Mouse (Mus musculus): ENCODE data around the gene Fbxl4. TPM values are rescaled to one million over a fixed set of nuclear protein-coding genes. Genes with fewer than 3 reads are reported as not detected.
"Not testable (repeated sequence)": the region's sequence is repeated elsewhere in the genome, so short reads cannot be mapped to it uniquely, and the experiment has no call there.

The Fbxl4 gene
- polyA plus RNA-seq (2014; fragmentation: Nextera tagmentation; extraction: Ambion mirVana): 15.4 and 15.6 TPM in 2 replicates

GRCm38 (mm10) chr4:22357266-22357930 is at the start of gene Fbxl4:
TSS of gene Fbxl4 (plus strand) at chr4:22357543.
- H3K27me3 ChIP-seq (replicated peaks; ENCODE audit: control insufficient read depth, insufficient read depth, low read length): no peaks in the 10 kb centered on the region
- H3K9ac ChIP-seq (ENCODE audit: low read depth, low read length): peak within 1 kb of the TSS; percentile 85
- H3K36me3 ChIP-seq (ENCODE audit: control insufficient read depth, insufficient read depth, low read length): no peaks in the 10 kb centered on the region
- under 1% methylated on average over 12 of the region's 62 CpGs for WGBS
- peak within 1 kb of the TSS; percentile 95 for H3K27ac ChIP-seq (replicated peaks; ENCODE audit: low read depth, low read length)
- ATAC-seq (ENCODE audit: low read depth): peak; percentile 97
- H3K9me3 ChIP-seq (ENCODE audit: control insufficient read depth, low read length): 0 out of 2 replicates have a peak, but pooled peaks cover 4% of the 10 kb centered on the region
- peak; percentile 86 for DNase-seq (ENCODE audit: low spot score)
- peaks cover 8% of the 10 kb centered on the region for H3K4me1 ChIP-seq (ENCODE audit: control insufficient read depth, insufficient read depth, low read length)
- H3K4me2 ChIP-seq (ENCODE audit: low read depth, low read length): peak within 1 kb of the TSS; percentile 69
- H3K4me3 ChIP-seq (ENCODE audit: low read depth, low read length): peak within 1 kb of the TSS; percentile 72

- no peak overlapping the region for H3K27ac ChIP-seq (replicated peaks; ENCODE audit: low read depth, low read length)
- H3K9me3 ChIP-seq (ENCODE audit: control insufficient read depth, low read length): no peaks in the 10 kb centered on the region
- no peak overlapping the region for H3K9ac ChIP-seq (ENCODE audit: low read depth, low read length)
- H3K27me3 ChIP-seq (replicated peaks; ENCODE audit: control insufficient read depth, insufficient read depth, low read length): no peaks in the 10 kb centered on the region
- no peaks in the 10 kb centered on the region for H3K36me3 ChIP-seq (ENCODE audit: control insufficient read depth, insufficient read depth, low read length)
- H3K4me1 ChIP-seq (ENCODE audit: control insufficient read depth, insufficient read depth, low read length): no peaks in the 10 kb centered on the region
- DNase-seq (ENCODE audit: low spot score) (no peak), ATAC-seq (ENCODE audit: low read depth) (no peak)
- 91% methylated on average over 3 of the region's 3 CpGs for WGBS
- no peak overlapping the region for H3K4me3 ChIP-seq (ENCODE audit: low read depth, low read length)
- no peak overlapping the region for H3K4me2 ChIP-seq (ENCODE audit: low read depth, low read length)
These were observed 42.8 kb upstream of the Fbxl4 start for GRCm38 (mm10) chr4:22314564-22314963.

- no peak overlapping the region for H3K4me3 ChIP-seq (ENCODE audit: low read depth, low read length)
- H3K9ac ChIP-seq (ENCODE audit: low read depth, low read length): no peak overlapping the region
- no peaks in the 10 kb centered on the region for H3K9me3 ChIP-seq (ENCODE audit: control insufficient read depth, low read length)
- no peak for ATAC-seq (ENCODE audit: low read depth)
- H3K4me2 ChIP-seq (ENCODE audit: low read depth, low read length): no peak overlapping the region
- H3K36me3 ChIP-seq (ENCODE audit: control insufficient read depth, insufficient read depth, low read length): no peaks in the 10 kb centered on the region
- H3K4me1 ChIP-seq (ENCODE audit: control insufficient read depth, insufficient read depth, low read length): no peaks in the 10 kb centered on the region
- H3K27me3 ChIP-seq (replicated peaks; ENCODE audit: control insufficient read depth, insufficient read depth, low read length): no peaks in the 10 kb centered on the region
- 69% methylated on average over 8 of the region's 8 CpGs for WGBS
- peak; percentile 32 for DNase-seq (ENCODE audit: low spot score)
- H3K27ac ChIP-seq (replicated peaks; ENCODE audit: low read depth, low read length): no peak overlapping the region
These were observed 14.3 kb upstream of the Fbxl4 start for GRCm38 (mm10) chr4:22342816-22343573.

- not testable (repeated sequence) for H3K9ac ChIP-seq (ENCODE audit: low read depth, low read length); H3K9me3 ChIP-seq (ENCODE audit: control insufficient read depth, low read length); ATAC-seq (ENCODE audit: low read depth); H3K4me1 ChIP-seq (ENCODE audit: control insufficient read depth, insufficient read depth, low read length); DNase-seq (ENCODE audit: low spot score); H3K36me3 ChIP-seq (ENCODE audit: control insufficient read depth, insufficient read depth, low read length); H3K27me3 ChIP-seq (replicated peaks; ENCODE audit: control insufficient read depth, insufficient read depth, low read length); H3K4me2 ChIP-seq (ENCODE audit: low read depth, low read length); H3K27ac ChIP-seq (replicated peaks; ENCODE audit: low read depth, low read length); H3K4me3 ChIP-seq (ENCODE audit: low read depth, low read length)
- WGBS: 88% methylated on average over 4 of the region's 4 CpGs
These were observed 8.3 kb upstream of the Fbxl4 start for GRCm38 (mm10) chr4:22349086-22349485.

GRCm38 (mm10) chr4:22357931-22358300 is 573 bp downstream of the Fbxl4 start:
- H3K4me3 ChIP-seq (ENCODE audit: low read depth, low read length): peak overlapping the region; percentile 72
- WGBS: 11% methylated on average over 7 of the region's 10 CpGs

GRCm38 (mm10) chr4:22358487-22358886 is 1.1 kb downstream of the Fbxl4 start:
- 81% methylated on average over 10 of the region's 10 CpGs for WGBS
- no peak for ATAC-seq (ENCODE audit: low read depth)
- peaks cover 8% of the 10 kb centered on the region for H3K4me1 ChIP-seq (ENCODE audit: control insufficient read depth, insufficient read depth, low read length)
- DNase-seq (ENCODE audit: low spot score): no peak
- no peaks in the 10 kb centered on the region for H3K9me3 ChIP-seq (ENCODE audit: control insufficient read depth, low read length)
- no peak overlapping the region; the same call in 1 of the 2 replicates for H3K27ac ChIP-seq (replicated peaks; ENCODE audit: low read depth, low read length)
- peak overlapping the region; percentile 85 for H3K9ac ChIP-seq (ENCODE audit: low read depth, low read length)
- H3K36me3 ChIP-seq (ENCODE audit: control insufficient read depth, insufficient read depth, low read length): no peaks in the 10 kb centered on the region
- no peaks in the 10 kb centered on the region for H3K27me3 ChIP-seq (replicated peaks; ENCODE audit: control insufficient read depth, insufficient read depth, low read length)
- peak overlapping the region; percentile 72; the same call in 1 of the 2 replicates for H3K4me3 ChIP-seq (ENCODE audit: low read depth, low read length)
- H3K4me2 ChIP-seq (ENCODE audit: low read depth, low read length): peak overlapping the region; percentile 69

More at GRCm38 (mm10) chr4:22357931-22358300, 573 bp downstream of the Fbxl4 start:
- H3K4me2 ChIP-seq (ENCODE audit: low read depth, low read length): peak overlapping the region; percentile 69
- H3K27me3 ChIP-seq (replicated peaks; ENCODE audit: control insufficient read depth, insufficient read depth, low read length): no peaks in the 10 kb centered on the region
- H3K9me3 ChIP-seq (ENCODE audit: control insufficient read depth, low read length): 0 out of 2 replicates have a peak, but pooled peaks cover 4% of the 10 kb centered on the region
- no peaks in the 10 kb centered on the region for H3K36me3 ChIP-seq (ENCODE audit: control insufficient read depth, insufficient read depth, low read length)
- ATAC-seq (ENCODE audit: low read depth) (peak; percentile 41), DNase-seq (ENCODE audit: low spot score) (no peak)
- peak overlapping the region; percentile 95 for H3K27ac ChIP-seq (replicated peaks; ENCODE audit: low read depth, low read length)
- peak overlapping the region; percentile 85 for H3K9ac ChIP-seq (ENCODE audit: low read depth, low read length)
- H3K4me1 ChIP-seq (ENCODE audit: control insufficient read depth, insufficient read depth, low read length): peaks cover 8% of the 10 kb centered on the region

- H3K9ac ChIP-seq (ENCODE audit: low read depth, low read length): no peak overlapping the region
- no peak overlapping the region for H3K4me2 ChIP-seq (ENCODE audit: low read depth, low read length)
- WGBS: 48% methylated on average over 5 of the region's 5 CpGs
- no peaks in the 10 kb centered on the region for H3K9me3 ChIP-seq (ENCODE audit: control insufficient read depth, low read length)
- DNase-seq (ENCODE audit: low spot score) (peak; percentile 14), ATAC-seq (ENCODE audit: low read depth) (no peak)
- no peaks in the 10 kb centered on the region for H3K4me1 ChIP-seq (ENCODE audit: control insufficient read depth, insufficient read depth, low read length)
- H3K27me3 ChIP-seq (replicated peaks; ENCODE audit: control insufficient read depth, insufficient read depth, low read length): no peaks in the 10 kb centered on the region
- no peaks in the 10 kb centered on the region for H3K36me3 ChIP-seq (ENCODE audit: control insufficient read depth, insufficient read depth, low read length)
- H3K4me3 ChIP-seq (ENCODE audit: low read depth, low read length): no peak overlapping the region
- H3K27ac ChIP-seq (replicated peaks; ENCODE audit: low read depth, low read length): no peak overlapping the region
These were observed 10.0 kb downstream of the Fbxl4 start for GRCm38 (mm10) chr4:22367368-22367767.

- DNase-seq (ENCODE audit: low spot score) (no peak), ATAC-seq (ENCODE audit: low read depth) (no peak)
- Histone ChIP-seq H3K27ac (replicated peaks; ENCODE audit: low read depth, low read length) (no peak overlapping the region), H3K9ac (ENCODE audit: low read depth, low read length) (no peak overlapping the region), H3K4me3 (ENCODE audit: low read depth, low read length) (no peak overlapping the region), H3K9me3 (ENCODE audit: control insufficient read depth, low read length) (no peaks in the 10 kb centered on the region), H3K4me1 (ENCODE audit: control insufficient read depth, insufficient read depth, low read length) (no peaks in the 10 kb centered on the region), H3K4me2 (ENCODE audit: low read depth, low read length) (no peak overlapping the region), H3K27me3 (replicated peaks; ENCODE audit: control insufficient read depth, insufficient read depth, low read length) (no peaks in the 10 kb centered on the region), H3K36me3 (ENCODE audit: control insufficient read depth, insufficient read depth, low read length) (0 out of 2 replicates have a peak, but pooled peaks cover 4% of the 10 kb centered on the region)
- 34% methylated on average over 1 of the region's 1 CpGs for WGBS
These were observed 21.2 kb downstream of the Fbxl4 start for GRCm38 (mm10) chr4:22378516-22378915.
